Mouse (Mus musculus): ENCODE measurements around the gene Rhbdd1. TPM values are rescaled to one million over a fixed set of nuclear protein-coding genes. Genes with fewer than 3 reads are reported as not detected.

The Rhbdd1 gene
- polyA plus RNA-seq, 1 experiment: not detected

DNA sequence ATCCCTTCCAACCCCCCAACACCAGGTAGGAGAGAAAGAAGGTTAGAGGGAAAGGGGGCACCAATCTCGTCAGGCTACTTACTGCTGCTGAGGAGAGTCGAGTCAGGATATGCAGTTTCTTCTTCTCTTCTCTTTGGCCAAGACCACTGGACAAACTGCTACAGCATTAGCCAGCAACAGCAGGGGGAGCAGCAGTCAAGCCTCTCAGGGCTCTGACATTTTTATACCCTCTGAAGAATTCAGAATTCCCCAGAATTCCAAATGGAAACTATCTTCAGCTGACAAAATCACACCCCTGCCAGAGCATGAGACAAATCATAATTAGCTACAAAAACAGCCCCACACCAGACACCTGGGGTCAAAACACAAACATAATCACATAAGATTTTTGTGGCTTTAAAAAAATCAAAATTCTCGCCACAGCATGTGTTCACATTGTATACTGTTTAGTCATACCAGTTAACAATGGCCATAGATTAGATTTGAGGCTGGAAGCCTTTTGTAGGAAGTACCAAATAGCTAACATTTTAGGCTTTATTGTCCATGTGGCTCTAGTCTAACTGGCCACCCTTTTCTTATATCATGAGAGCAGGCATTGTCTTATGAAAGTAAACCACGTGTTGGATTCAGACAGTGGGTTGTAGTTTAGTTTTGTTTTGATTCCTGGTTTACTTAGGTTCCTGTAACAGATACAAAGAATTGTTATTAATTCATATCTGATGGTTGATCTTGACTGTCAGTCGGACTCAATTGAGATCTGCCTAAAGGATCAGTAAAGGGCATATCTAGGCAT is 55.6 kb downstream of the Rhbdd1 start:
- H3K4me3 ChIP-seq (ENCODE audit: insufficient read depth, low read depth, low read length): no peak overlapping the region
- H3K27ac ChIP-seq (ENCODE audit: insufficient read depth, low read depth, low read length): no peak overlapping the region
- WGBS: 79% methylated on average over 5 of the region's 5 CpGs
- no peak for TF ChIP-seq CTCF (IDR thresholded peaks at IDR 0.05; ENCODE audit: insufficient read depth, low read depth, low read length)
- TF ChIP-seq POLR2A (IDR thresholded peaks at IDR 0.05; ENCODE audit: insufficient read depth, low read depth, low read length): no peak
- H3K4me1 ChIP-seq (ENCODE audit: control insufficient read depth, insufficient read depth, low read length): no peaks in the 10 kb centered on the region

DNA sequence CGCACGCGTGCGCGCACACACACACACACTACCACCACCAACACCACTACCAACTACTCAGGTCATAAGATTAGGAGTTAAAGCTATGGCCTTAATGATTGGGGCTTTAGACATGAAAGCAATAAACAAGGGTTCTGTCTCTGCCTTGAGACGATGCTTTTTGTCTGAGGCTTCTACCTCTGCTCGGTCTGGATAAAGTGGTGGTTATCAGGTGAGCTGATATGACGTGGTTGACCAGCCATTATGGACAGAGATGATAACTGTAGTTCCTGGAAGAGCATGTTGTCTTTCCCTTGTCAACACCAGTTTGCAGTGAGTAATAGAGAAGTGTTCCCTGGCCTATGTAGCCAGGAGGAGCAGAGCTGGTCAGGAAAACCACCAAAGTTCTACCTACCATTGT is 57.7 kb downstream of the Rhbdd1 start:
- Histone ChIP-seq H3K27ac (ENCODE audit: insufficient read depth, low read depth, low read length) (no peak overlapping the region), H3K4me1 (ENCODE audit: control insufficient read depth, insufficient read depth, low read length) (no peaks in the 10 kb centered on the region), H3K4me3 (ENCODE audit: insufficient read depth, low read depth, low read length) (no peak overlapping the region)
- WGBS: 98% methylated on average over 8 of the region's 8 CpGs
- TF ChIP-seq POLR2A (IDR thresholded peaks at IDR 0.05; ENCODE audit: insufficient read depth, low read depth, low read length): no peak
- TF ChIP-seq CTCF (IDR thresholded peaks at IDR 0.05; ENCODE audit: insufficient read depth, low read depth, low read length): no peak

DNA sequence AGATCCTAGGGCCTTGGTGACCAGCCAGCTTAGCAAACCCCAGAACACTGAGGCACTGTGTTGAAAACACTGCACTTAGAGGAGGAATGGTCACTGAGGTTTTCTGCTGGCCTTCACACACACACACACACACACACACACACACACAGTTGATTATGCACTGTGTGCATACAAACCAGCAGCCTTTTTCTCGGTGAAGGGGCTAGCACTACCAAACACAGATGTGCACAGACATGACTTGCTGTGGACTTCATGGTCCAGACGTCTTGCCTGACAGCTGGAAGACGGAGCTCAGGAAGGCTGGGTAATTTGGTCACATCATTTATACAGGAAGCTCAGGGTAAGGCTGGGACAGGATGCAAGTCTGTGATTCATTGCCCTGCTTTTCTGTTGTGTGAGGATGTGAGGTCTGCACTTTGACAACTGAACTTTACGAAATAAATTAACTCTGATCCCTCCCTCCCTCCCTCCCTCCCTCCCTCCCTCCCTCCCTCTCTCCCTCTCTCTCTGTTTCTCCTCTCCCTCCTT is 58.6 kb downstream of the Rhbdd1 start:
- TF ChIP-seq POLR2A (IDR thresholded peaks at IDR 0.05; ENCODE audit: insufficient read depth, low read depth, low read length) (no peak), CTCF (IDR thresholded peaks at IDR 0.05; ENCODE audit: insufficient read depth, low read depth, low read length) (no peak)
- Histone ChIP-seq H3K4me3 (ENCODE audit: insufficient read depth, low read depth, low read length) (no peak overlapping the region), H3K27ac (ENCODE audit: insufficient read depth, low read depth, low read length) (no peak overlapping the region), H3K4me1 (ENCODE audit: control insufficient read depth, insufficient read depth, low read length) (no peaks in the 10 kb centered on the region)
- WGBS: 41% methylated on average over 4 of the region's 4 CpGs

DNA sequence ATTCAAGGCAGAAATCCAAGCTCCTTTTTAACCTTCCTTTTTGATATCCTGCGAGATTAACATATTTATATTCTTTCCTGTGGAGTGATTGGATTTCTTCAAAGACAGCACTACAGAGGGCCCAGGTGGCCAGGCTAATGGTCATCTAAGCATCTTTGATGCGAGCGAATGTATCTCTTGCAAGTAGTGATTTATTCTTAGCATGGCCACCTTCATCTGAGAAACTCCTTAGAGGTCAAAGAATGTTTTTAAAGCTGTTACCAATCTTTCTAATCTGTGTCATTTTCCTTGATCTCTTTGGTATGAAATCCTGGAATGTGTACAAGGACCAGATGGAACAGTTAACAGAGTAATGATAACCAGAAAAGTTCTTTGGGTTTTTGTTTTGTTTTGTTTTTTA is 59.2 kb downstream of the Rhbdd1 start:
- TF ChIP-seq CTCF (IDR thresholded peaks at IDR 0.05; ENCODE audit: insufficient read depth, low read depth, low read length) (no peak), POLR2A (IDR thresholded peaks at IDR 0.05; ENCODE audit: insufficient read depth, low read depth, low read length) (no peak)
- 62% methylated on average over 3 of the region's 3 CpGs for WGBS
- Histone ChIP-seq H3K4me1 (ENCODE audit: control insufficient read depth, insufficient read depth, low read length) (no peaks in the 10 kb centered on the region), H3K27ac (ENCODE audit: insufficient read depth, low read depth, low read length) (no peak overlapping the region), H3K4me3 (ENCODE audit: insufficient read depth, low read depth, low read length) (no peak overlapping the region)

DNA sequence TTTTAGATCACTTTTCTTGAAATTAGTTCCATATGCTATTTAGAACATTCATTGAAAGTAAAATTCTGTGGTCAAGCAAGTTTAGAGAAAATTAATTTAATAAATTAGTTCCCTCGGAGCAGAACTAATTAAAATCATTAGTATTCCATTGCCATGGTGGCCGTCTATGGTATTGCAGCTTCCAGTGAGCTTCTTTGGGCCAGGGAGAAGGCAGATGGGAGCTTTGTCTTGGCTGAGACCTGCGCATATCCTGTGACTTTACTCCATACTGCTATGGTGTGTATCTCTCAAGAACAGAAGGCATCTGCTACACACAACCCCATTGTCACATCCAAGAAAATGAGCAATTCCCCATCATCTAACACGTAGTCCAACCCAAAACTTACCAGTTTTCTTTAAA is 65.7 kb downstream of the Rhbdd1 start:
- Histone ChIP-seq H3K4me1 (ENCODE audit: control insufficient read depth, insufficient read depth, low read length) (peaks cover 4% of the 10 kb centered on the region; the same call in 1 of the 2 replicates), H3K4me3 (ENCODE audit: insufficient read depth, low read depth, low read length) (no peak overlapping the region), H3K27ac (ENCODE audit: insufficient read depth, low read depth, low read length) (no peak overlapping the region)
- no peak for TF ChIP-seq POLR2A (IDR thresholded peaks at IDR 0.05; ENCODE audit: insufficient read depth, low read depth, low read length)
- no peak for TF ChIP-seq CTCF (IDR thresholded peaks at IDR 0.05; ENCODE audit: insufficient read depth, low read depth, low read length)
- WGBS: 65% methylated on average over 4 of the region's 4 CpGs

DNA sequence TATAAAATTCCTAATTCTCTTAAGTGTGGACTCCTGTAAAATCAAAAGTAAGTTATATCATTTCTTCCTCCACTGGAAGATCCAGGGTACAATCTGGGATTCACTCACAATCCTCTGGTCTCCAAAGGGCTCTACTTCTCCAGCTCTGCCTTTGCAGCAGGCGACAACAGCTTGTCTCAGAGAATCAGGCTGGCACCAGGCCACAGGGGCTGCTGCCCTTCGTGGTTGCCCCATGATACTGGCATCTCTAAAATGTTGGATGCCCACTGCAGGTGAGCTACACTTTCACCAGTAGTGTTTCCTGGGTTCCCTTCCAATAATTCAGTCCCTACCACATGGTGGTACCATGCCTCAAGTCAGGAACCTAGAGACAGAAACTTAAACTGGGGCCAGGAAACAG is 67.9 kb downstream of the Rhbdd1 start:
- TF ChIP-seq POLR2A (IDR thresholded peaks at IDR 0.05; ENCODE audit: insufficient read depth, low read depth, low read length) (no peak), CTCF (IDR thresholded peaks at IDR 0.05; ENCODE audit: insufficient read depth, low read depth, low read length) (no peak)

DNA sequence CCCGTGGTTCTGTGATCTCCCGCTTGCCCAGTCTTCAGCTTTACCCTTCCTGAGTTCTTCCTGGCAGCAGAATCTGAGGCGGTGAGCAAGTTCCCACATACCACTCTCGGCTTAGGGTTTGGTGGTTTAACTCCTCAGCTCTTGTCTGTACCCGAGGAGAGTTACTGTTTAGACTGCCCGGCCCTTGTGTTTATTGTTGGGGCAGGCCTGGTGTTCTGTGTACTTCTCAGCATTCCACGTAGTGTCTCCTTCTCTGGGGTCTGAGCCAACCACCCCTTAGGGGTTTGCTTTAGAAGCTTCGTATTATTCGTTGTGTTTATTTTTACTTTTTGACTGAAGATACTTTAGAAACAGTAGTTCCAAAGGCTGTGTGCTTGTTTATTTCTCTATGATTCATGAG is 68.8 kb downstream of the Rhbdd1 start:
- no peak for TF ChIP-seq POLR2A (IDR thresholded peaks at IDR 0.05; ENCODE audit: insufficient read depth, low read depth, low read length)
- TF ChIP-seq CTCF (IDR thresholded peaks at IDR 0.05; ENCODE audit: insufficient read depth, low read depth, low read length): no peak
- H3K27ac ChIP-seq (ENCODE audit: insufficient read depth, low read depth, low read length): no peak overlapping the region
- H3K4me1 ChIP-seq (ENCODE audit: control insufficient read depth, insufficient read depth, low read length): peaks cover 4% of the 10 kb centered on the region; the same call in 1 of the 2 replicates
- 37% methylated on average over 9 of the region's 9 CpGs for WGBS
- H3K4me3 ChIP-seq (ENCODE audit: insufficient read depth, low read depth, low read length): no peak overlapping the region

More for the DNA sequence above, 67.9 kb downstream of the Rhbdd1 start:
- H3K4me3 ChIP-seq (ENCODE audit: insufficient read depth, low read depth, low read length): no peak overlapping the region
- H3K27ac ChIP-seq (ENCODE audit: insufficient read depth, low read depth, low read length): no peak overlapping the region
- peaks cover 4% of the 10 kb centered on the region; the same call in 1 of the 2 replicates for H3K4me1 ChIP-seq (ENCODE audit: control insufficient read depth, insufficient read depth, low read length)
- 72% methylated on average over 2 of the region's 2 CpGs for WGBS

DNA sequence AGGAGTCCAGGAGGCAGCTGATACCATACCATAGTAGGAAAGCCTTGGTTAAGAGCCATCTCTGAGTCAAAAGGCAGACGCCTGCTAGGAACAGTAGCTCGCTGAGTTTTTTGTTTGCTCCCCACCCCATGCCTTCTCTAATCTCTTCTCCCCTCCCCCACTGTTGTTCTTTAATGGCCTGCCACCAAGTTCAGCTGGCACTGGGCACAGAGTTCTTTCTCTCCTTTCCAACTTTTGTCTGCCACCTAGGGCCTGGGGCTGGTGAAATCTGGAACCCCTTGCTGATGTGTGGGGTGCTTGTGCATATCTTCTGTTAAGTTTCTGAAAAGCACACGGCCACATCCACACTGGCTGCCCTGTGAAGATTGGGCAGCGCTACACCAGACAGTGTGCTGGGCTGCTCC is 69.6 kb downstream of the Rhbdd1 start:
- TF ChIP-seq CTCF (IDR thresholded peaks at IDR 0.05; ENCODE audit: insufficient read depth, low read depth, low read length): no peak
- TF ChIP-seq POLR2A (IDR thresholded peaks at IDR 0.05; ENCODE audit: insufficient read depth, low read depth, low read length): no peak
- Histone ChIP-seq H3K4me1 (ENCODE audit: control insufficient read depth, insufficient read depth, low read length) (peaks cover 4% of the 10 kb centered on the region; the same call in 1 of the 2 replicates), H3K27ac (ENCODE audit: insufficient read depth, low read depth, low read length) (no peak overlapping the region), H3K4me3 (ENCODE audit: insufficient read depth, low read depth, low read length) (no peak overlapping the region)
- 44% methylated on average over 4 of the region's 4 CpGs for WGBS
